Mouse (Mus musculus) CH12.LX (cell line): Measurements from ENCODE around the gene Zbtb20. TPM values are rescaled to one million over a fixed set of nuclear protein-coding genes. Genes with fewer than 3 reads are reported as not detected.

Experiments used
- DNase-seq: peaks from one replicate; pipeline ENCODE4 v3.0.0-alpha.2; 2013; ENCODE audit errors: extremely low read depth
- H3K27ac ChIP-seq: 2 replicates; pipeline ENCODE4 v1.5.1; 2012; ENCODE audit warnings: low read depth, mild to moderate bottlenecking, control low read depth, moderate library complexity; ENCODE audit not compliant: insufficient read depth
- H3K27me3 ChIP-seq: replicated peaks from 2 replicates; pipeline ENCODE3; 2012; ENCODE audit warnings: inconsistent platforms
- H3K36me3 ChIP-seq, 2 experiments: replicated peaks in 1 of 2; 2 replicates each; pipeline versions ENCODE3 to v1.6.1; 2012; ENCODE audit warnings: inconsistent platforms in 1 of 2, low read length in 1 of 2, mild to moderate bottlenecking in 1 of 2, mixed read lengths in 1 of 2, moderate library complexity in 1 of 2; ENCODE audit not compliant: control insufficient read depth in 1 of 2, insufficient read depth in 1 of 2
- H3K4me1 ChIP-seq, 2 experiments: 2 replicates each; pipeline ENCODE4 v1.6.1; 2012; ENCODE audit warnings: inconsistent platforms in 1 of 2, moderate library complexity in 1 of 2; ENCODE audit not compliant: insufficient read depth in 2 of 2, control insufficient read depth in 1 of 2
- H3K4me2 ChIP-seq: 2 replicates; pipeline ENCODE4 v1.6.1; 2012; ENCODE audit warnings: low read depth, mild to moderate bottlenecking, control low read depth; ENCODE audit not compliant: poor library complexity, insufficient read depth, severe bottlenecking
- H3K4me3 ChIP-seq, 3 experiments: fragments of 150-350 bp in 1 of 3; sonication (generic) in 1 of 3; replicated peaks in 1 of 3; 2 replicates each; pipeline versions ENCODE3 to v1.5.1; 2011 to 2012; ENCODE audit warnings: low read depth in 2 of 3, low read length in 2 of 3, mild to moderate bottlenecking in 2 of 3, moderate library complexity in 2 of 3, control low read depth in 1 of 3, improper control_type of control experiment in 1 of 3, inconsistent platforms in 1 of 3, mixed read lengths in 1 of 3; ENCODE audit not compliant: poor library complexity in 1 of 3
- H3K79me2 ChIP-seq: replicated peaks from 2 replicates; pipeline ENCODE4 v1.6.1; 2012; ENCODE audit warnings: mild to moderate bottlenecking, moderate library complexity; ENCODE audit not compliant: control insufficient read depth, poor library complexity, insufficient read depth, severe bottlenecking; ENCODE audit errors: extremely low read depth
- H3K9ac ChIP-seq: 2 replicates; pipeline ENCODE4 v1.6.1; 2012; ENCODE audit warnings: low read depth, mild to moderate bottlenecking, control low read depth, moderate library complexity; ENCODE audit not compliant: insufficient read depth
- H3K9me3 ChIP-seq: replicated peaks from 2 replicates; pipeline ENCODE3; 2012; ENCODE audit warnings: low read length, inconsistent platforms, mixed read lengths
- CHD2 ChIP-seq: IDR thresholded peaks from 2 replicates; pipeline ENCODE4 v1.6.1; 2011; ENCODE audit warnings: low read length, improper control_type of control experiment
- CTCF ChIP-seq, 2 experiments: IDR thresholded peaks in 1 of 2; conservative IDR thresholded peaks in 1 of 2; 2 replicates each; pipeline ENCODE4 v1.5.1; 2011 to 2012; ENCODE audit warnings: low read depth in 2 of 2, low read length in 2 of 2, improper control_type of control experiment in 1 of 2, inconsistent platforms in 1 of 2, mild to moderate bottlenecking in 1 of 2, moderate library complexity in 1 of 2
- E2F4 ChIP-seq: IDR thresholded peaks from 2 replicates; pipeline ENCODE4 v1.6.1; 2011; ENCODE audit warnings: low read depth, low read length, improper control_type of control experiment; ENCODE audit not compliant: insufficient replicate concordance
- ETS1 ChIP-seq: conservative IDR thresholded peaks from 2 replicates; pipeline ENCODE4 v1.6.1; 2012; ENCODE audit warnings: low read depth, mild to moderate bottlenecking, inconsistent platforms, low read length, improper control_type of control experiment, moderate library complexity
- HCFC1 ChIP-seq: IDR thresholded peaks from 2 replicates; pipeline ENCODE4 v1.6.1; 2012; ENCODE audit warnings: low read depth, mild to moderate bottlenecking, inconsistent platforms, low read length, improper control_type of control experiment
- IRF4 ChIP-seq: IDR thresholded peaks from 2 replicates; pipeline ENCODE4 v1.6.1; 2014; ENCODE audit warnings: low read depth, mild to moderate bottlenecking, inconsistent platforms, low read length, improper control_type of control experiment
- KAT2A ChIP-seq: IDR thresholded peaks from 2 replicates; pipeline ENCODE4 v1.6.1; 2012; ENCODE audit warnings: low read length, improper control_type of control experiment, inconsistent platforms; ENCODE audit not compliant: insufficient replicate concordance
- MAFK ChIP-seq: IDR thresholded peaks from 2 replicates; pipeline ENCODE4 v1.6.1; 2011; ENCODE audit warnings: low read length, improper control_type of control experiment; ENCODE audit not compliant: insufficient replicate concordance
- MAZ ChIP-seq: IDR thresholded peaks from 2 replicates; pipeline ENCODE4 v1.6.1; 2012; ENCODE audit warnings: low read depth, mild to moderate bottlenecking, inconsistent platforms, low read length, improper control_type of control experiment, moderate library complexity
- MEF2A ChIP-seq: IDR thresholded peaks from 2 replicates; pipeline ENCODE4 v1.6.1; 2014; ENCODE audit warnings: low read depth, mild to moderate bottlenecking, inconsistent platforms, low read length, improper control_type of control experiment, borderline replicate concordance
- MXI1 ChIP-seq: IDR thresholded peaks from 2 replicates; pipeline ENCODE4 v1.6.1; 2011; ENCODE audit warnings: mild to moderate bottlenecking, low read depth, low read length, improper control_type of control experiment
- NELFE ChIP-seq: IDR thresholded peaks from 2 replicates; pipeline ENCODE4 v1.6.1; 2011; ENCODE audit warnings: low read depth, low read length, improper control_type of control experiment
- PAX5 ChIP-seq: IDR thresholded peaks from 2 replicates; pipeline ENCODE4 v1.6.1; 2012; ENCODE audit warnings: low read length, inconsistent platforms, mixed read lengths
- SMC3 ChIP-seq: IDR thresholded peaks from 2 replicates; pipeline ENCODE4 v1.6.1; 2011; ENCODE audit warnings: low read depth, low read length, improper control_type of control experiment
- TCF12 ChIP-seq: IDR thresholded peaks from 2 replicates; pipeline ENCODE4 v1.6.1; 2014; ENCODE audit warnings: low read depth, mild to moderate bottlenecking, inconsistent platforms, low read length, improper control_type of control experiment
- ZC3H11A ChIP-seq: IDR thresholded peaks from 2 replicates; pipeline ENCODE4 v1.6.1; 2012; ENCODE audit warnings: low read depth, mild to moderate bottlenecking, inconsistent platforms, low read length, improper control_type of control experiment
- ZKSCAN1 ChIP-seq: IDR thresholded peaks from 2 replicates; pipeline ENCODE4 v1.6.1; 2012; ENCODE audit warnings: low read depth, inconsistent platforms, low read length, improper control_type of control experiment, borderline replicate concordance
- ZNF384 ChIP-seq: IDR thresholded peaks from 2 replicates; pipeline ENCODE4 v1.6.1; 2012; ENCODE audit warnings: low read depth, low read length, improper control_type of control experiment, inconsistent platforms
- dilution Hi-C: fragments of 300-500 bp; cut with MboI; formaldehyde crosslinking; loops from 2 replicates; pipeline ENCODE4 v1.14.3; 2020; ENCODE audit warnings: low sequenced_read_pairs; ENCODE audit not compliant: extremely low pct_unique_long_range_greater_than_20kb, extremely low pct_ligation_motif_present
- in situ Hi-C: fragments of 300-500 bp; cut with MboI; formaldehyde crosslinking; loops from 3 replicates; pipeline ENCODE4 v1.14.3; 2019; ENCODE audit warnings: low sequenced_read_pairs, low pct_ligation_motif_present, low pct_unique_long_range_greater_than_20kb, mixed read lengths
- polyA plus RNA-seq: library from polyadenylated mRNA; unstranded; fragments of >175 nt; gene quantifications from 2 replicates; pipeline ENCODE4 v1.2.1, GENCODE M21; 2012; ENCODE audit warnings: low read depth; ENCODE audit not compliant: insufficient read length
- total RNA-seq, 2 experiments: library from RNA; depleted of rRNA; stranded (reverse); fragments of 300-350 nt in 1 of 2; fragments of >200 nt in 1 of 2; gene quantifications; 2 replicates each; pipeline ENCODE4 v1.2.3; 2012 to 2014

Gene Zbtb20
- total and polyA plus RNA-seq, 3 experiments, result 24.9 to 58.0 (median 51.6) TPM

DNA sequence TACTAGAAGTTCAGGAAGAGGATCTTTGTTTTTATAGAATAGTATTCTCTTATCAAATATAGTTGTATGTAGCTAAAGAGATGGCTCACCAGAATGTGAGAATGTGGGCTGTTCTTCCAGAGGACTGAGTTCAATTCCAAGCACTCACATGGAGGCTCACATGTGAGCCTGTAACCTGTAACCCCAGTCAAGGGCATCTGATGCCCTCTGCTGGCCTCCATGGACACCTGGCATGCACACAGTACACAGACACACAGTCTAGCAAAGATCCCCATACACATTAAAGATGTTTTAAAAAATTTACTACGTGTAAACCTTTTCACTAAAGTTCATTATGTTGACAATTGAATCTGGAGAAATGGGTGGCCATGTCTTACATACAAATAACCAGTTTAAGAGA, 343.7 kb downstream of the Zbtb20 start (continued):
- TF ChIP-seq HCFC1 (no peak), ZC3H11A (no peak), CTCF (conservative IDR thresholded peaks at IDR 0.05 in 1 of 2, IDR thresholded peaks at IDR 0.05 in 1 of 2; ENCODE audit: low read depth in 2 of 2, low read length in 2 of 2) (peak in 1 of 2 experiments; percentile 67; a peak in 3 of 4 replicates), CHD2 (no peak), NELFE (no peak), MXI1 (no peak), PAX5 (no peak), MAZ (no peak), MAFK (no peak), ZKSCAN1 (no peak)

DNA sequence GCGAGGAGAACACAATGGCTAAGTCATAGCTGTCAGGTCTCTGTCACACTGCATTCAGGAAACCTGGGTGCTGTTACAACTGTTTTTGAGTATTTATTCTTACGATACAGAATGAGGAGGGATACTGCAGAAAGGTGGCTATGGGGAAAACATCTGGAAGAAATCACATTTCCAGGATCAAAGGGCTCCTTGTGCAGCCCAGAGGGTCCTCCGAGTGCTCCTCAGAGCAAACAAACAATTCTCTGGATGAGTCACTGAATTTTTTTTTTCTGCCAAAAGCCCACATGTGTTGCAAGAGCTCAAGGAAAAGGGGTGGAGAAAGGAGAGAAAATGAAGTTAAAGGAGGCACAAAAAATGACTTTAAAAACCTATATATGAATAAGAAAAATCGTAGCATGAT, 345.6 kb downstream of the Zbtb20 start:
- H3K4me2 ChIP-seq, result no peak overlapping the region
- no peaks in the 10 kb centered on the region for H3K27me3 ChIP-seq
- in situ Hi-C loops, result no loop called here
- H3K9ac ChIP-seq, result no peak overlapping the region
- peaks cover 0 to under 1% of the 10 kb centered on the region in 2 experiments; a peak in 1 of 4 replicates for H3K4me1 ChIP-seq
- TF ChIP-seq ETS1 (no peak), ZNF384 (peak; percentile 46; the same call in 1 of the 2 replicates)
- TF ChIP-seq, all 38 proteins: peak for 1
- DNase-seq, result no peak
- dilution Hi-C loops, result no loop called here
- H3K27ac ChIP-seq, result no peak overlapping the region
- no peaks in the 10 kb centered on the region for H3K36me3 ChIP-seq
- H3K9me3 ChIP-seq, result no peaks in the 10 kb centered on the region
- no peaks in the 10 kb centered on the region for H3K79me2 ChIP-seq
- H3K4me3 ChIP-seq, result no peak overlapping the region

GRCm38 (mm10) chr16:43230253-43230652, 354.6 kb downstream of the Zbtb20 start:
- in situ Hi-C loops (no loop called here), dilution Hi-C loops (no loop called here)
- no peak overlapping the region for H3K27ac ChIP-seq
- H3K4me2 ChIP-seq, result no peak overlapping the region
- no peaks in the 10 kb centered on the region for H3K9me3 ChIP-seq
- H3K36me3 ChIP-seq, result no peaks in the 10 kb centered on the region
- no peak overlapping the region for H3K9ac ChIP-seq
- peaks cover 2% of the 10 kb centered on the region in 2 experiments; a peak in 2 of 4 replicates for H3K4me1 ChIP-seq
- TF ChIP-seq E2F4 (no peak), NELFE (no peak), IRF4 (no peak), ZKSCAN1 (no peak), TCF12 (no peak), KAT2A (no peak), MEF2A (no peak), PAX5 (no peak), SMC3 (no peak), MXI1 (no peak)
- no peaks in the 10 kb centered on the region for H3K79me2 ChIP-seq
- H3K4me3 ChIP-seq, result no peak overlapping the region
- no peak for DNase-seq
- no peaks in the 10 kb centered on the region for H3K27me3 ChIP-seq
